Mouse (Mus musculus) bone marrow, adult 2 months (tissue): ENCODE results near the gene Hoxd10. TPM values are rescaled to one million over a fixed set of nuclear protein-coding genes. Genes with fewer than 3 reads are reported as not detected.

ENCODE experiments used
- H3K27ac ChIP-seq: fragments of 200-500 bp; 2 replicates; pipeline ENCODE4 v1.5.1; 2012; ENCODE audit warnings: low read depth, mild to moderate bottlenecking, control low read depth, inconsistent platforms, low read length; ENCODE audit not compliant: control insufficient read depth, poor library complexity, insufficient read depth
- H3K4me1 ChIP-seq: fragments of 200-500 bp; 2 replicates; pipeline ENCODE4 v1.6.1; 2011; ENCODE audit warnings: low read length; ENCODE audit not compliant: control insufficient read depth, insufficient read depth
- H3K4me3 ChIP-seq: fragments of 200-500 bp; replicated peaks from 2 replicates; pipeline ENCODE3; 2011; ENCODE audit warnings: mild to moderate bottlenecking, low read depth, low read length, control low read depth; ENCODE audit not compliant: control insufficient read depth
- CTCF ChIP-seq: fragments of 200-500 bp; IDR thresholded peaks from 2 replicates; pipeline ENCODE4 v1.5.1; 2011; ENCODE audit warnings: low read length, control low read depth; ENCODE audit not compliant: control insufficient read depth, insufficient read depth
- POLR2A ChIP-seq: fragments of 200-500 bp; IDR thresholded peaks from 2 replicates; pipeline ENCODE4 v1.6.1; 2011; ENCODE audit warnings: low read depth, mild to moderate bottlenecking, control low read depth, low read length, borderline replicate concordance; ENCODE audit not compliant: control insufficient read depth
- WGBS: fragments of 180-500 bp; shearing (Covaris S2); methylation state at CpG from one replicate; pipeline ENCODE4 v1.1.7; 2018; 5-methylcytosine and 5-hydroxymethylcytosine counted together
- polyA plus RNA-seq: library from polyadenylated mRNA; stranded (reverse); fragments of >200 nt; gene quantifications from 2 replicates; pipeline ENCODE4 v1.2.4, GENCODE M21; 2011; ENCODE audit warnings: low replicate concordance; ENCODE audit not compliant: missing spikeins, insufficient read depth, insufficient read length

Gene Hoxd10
- polyA plus RNA-seq, 1 experiment, result not detected

- 6% methylated on average over 43 of the region's 43 CpGs for WGBS
- Histone ChIP-seq H3K4me3 (no peak overlapping the region), H3K4me1 (no peaks in the 10 kb centered on the region), H3K27ac (no peak overlapping the region)
- no peak for TF ChIP-seq CTCF
- no peak for TF ChIP-seq POLR2A
Observed at GRCm38 (mm10) chr2:74740311-74741091, 48.8 kb downstream of the Hoxd10 start.

- TF ChIP-seq POLR2A, result no peak
- no peak for TF ChIP-seq CTCF
- WGBS, result 67% methylated on average over 2 of the region's 3 CpGs
- no peak overlapping the region for H3K27ac ChIP-seq
- H3K4me3 ChIP-seq, result no peak overlapping the region
- no peaks in the 10 kb centered on the region for H3K4me1 ChIP-seq
Observed at GRCm38 (mm10) chr2:74741252-74741978, 49.7 kb downstream of the Hoxd10 start.

GRCm38 (mm10) chr2:74741979-74742277, 50.2 kb downstream of the Hoxd10 start:
- Histone ChIP-seq H3K4me1 (no peaks in the 10 kb centered on the region), H3K27ac (no peak overlapping the region), H3K4me3 (no peak overlapping the region)
- TF ChIP-seq POLR2A (no peak), CTCF (no peak)

Other genes starting within 250 kb of the Hoxd10 start
- 8.4 and 14.2 TPM in 2 replicates for gene Lnpk, start 112.5 kb upstream of the Hoxd10 start, polyA plus RNA-seq
- gene Evx2, start 32.4 kb upstream of the Hoxd10 start, polyA plus RNA-seq, result not detected in 2 replicates
- 1.2 TPM in 1 of 2 replicates, not detected in the other for gene Hoxd13, start 23.6 kb upstream of the Hoxd10 start, polyA plus RNA-seq
- gene Hoxd12, start 16.9 kb upstream of the Hoxd10 start, polyA plus RNA-seq, result not detected in 2 replicates
- 0.60 TPM in 1 of 2 replicates, not detected in the other for gene Hoxd11, start 12.4 kb upstream of the Hoxd10 start, polyA plus RNA-seq
- gene Hoxd9, start 5.8 kb downstream of the Hoxd10 start, polyA plus RNA-seq, result not detected in 2 replicates
- gene Hoxd8, start 12.7 kb downstream of the Hoxd10 start, polyA plus RNA-seq, result 1.1 and 1.4 TPM in 2 replicates
- gene Hoxd3, start 20.0 kb downstream of the Hoxd10 start, polyA plus RNA-seq, result not detected in 2 replicates
- gene Hoxd4, start 20.0 kb downstream of the Hoxd10 start, polyA plus RNA-seq, result 2.9 TPM in 1 of 2 replicates, not detected in the other
- gene Gm28230, start 34.8 kb downstream of the Hoxd10 start, polyA plus RNA-seq, result not detected in 2 replicates
- gene Hoxd1, start 71.1 kb downstream of the Hoxd10 start, polyA plus RNA-seq, result not detected in 2 replicates
- gene Mtx2, start 133.9 kb downstream of the Hoxd10 start, polyA plus RNA-seq, result 18.7 and 26.7 TPM in 2 replicates